Mouse (Mus musculus) olfactory bulb, adult 2 months (tissue): ENCODE data around the gene Med26. TPM values are rescaled to one million over a fixed set of nuclear protein-coding genes. Genes with fewer than 3 reads are reported as not detected.
A peak's percentile ranks its signal among the peaks of the same experiment; 100 is the strongest.

Source experiments
- H3K27ac ChIP-seq: fragments of 200-500 bp; 2 replicates; pipeline ENCODE4 v1.5.1; 2012; ENCODE audit warnings: low read depth, low read length; ENCODE audit not compliant: insufficient read depth
- H3K4me1 ChIP-seq: fragments of 200-500 bp; 2 replicates; pipeline ENCODE4 v1.6.1; 2012; ENCODE audit warnings: low read length; ENCODE audit not compliant: control insufficient read depth, insufficient read depth
- H3K4me3 ChIP-seq: fragments of 200-500 bp; 2 replicates; pipeline ENCODE4 v1.5.1; 2012; ENCODE audit warnings: mild to moderate bottlenecking, low read depth, low read length, moderate library complexity; ENCODE audit not compliant: insufficient read depth
- CTCF ChIP-seq: fragments of 200-500 bp; IDR thresholded peaks from 2 replicates; pipeline ENCODE4 v1.5.1; 2012; ENCODE audit warnings: low read depth, mild to moderate bottlenecking, low read length, moderate library complexity; ENCODE audit not compliant: insufficient read depth
- POLR2A ChIP-seq: fragments of 200-500 bp; IDR thresholded peaks from 2 replicates; pipeline ENCODE4 v1.6.1; 2012; ENCODE audit warnings: mild to moderate bottlenecking, low read depth, low read length, moderate library complexity; ENCODE audit not compliant: insufficient read depth
- WGBS: fragments of 180-500 bp; shearing (Covaris S2); methylation state at CpG from one replicate; pipeline ENCODE4 v1.1.7; 2018; 5-methylcytosine and 5-hydroxymethylcytosine counted together
- polyA plus RNA-seq: library from polyadenylated mRNA; stranded (reverse); fragments of >200 nt; gene quantifications from 2 replicates; pipeline ENCODE4 v1.2.4, GENCODE M21; 2012; ENCODE audit warnings: low replicate concordance; ENCODE audit not compliant: missing spikeins, insufficient read depth, insufficient read length

Gene Med26
- polyA plus RNA-seq, 1 experiment = not detected

GRCm38 (mm10) chr8:72555770-72556169, 7.7 kb upstream of the Med26 start:
- 44% methylated on average over 4 of the region's 4 CpGs for WGBS
- Histone ChIP-seq H3K27ac (no peak overlapping the region), H3K4me1 (0 out of 2 replicates have a peak, but pooled peaks cover 3% of the 10 kb centered on the region), H3K4me3 (no peak overlapping the region)
- TF ChIP-seq POLR2A (no peak), CTCF (no peak)

DNA sequence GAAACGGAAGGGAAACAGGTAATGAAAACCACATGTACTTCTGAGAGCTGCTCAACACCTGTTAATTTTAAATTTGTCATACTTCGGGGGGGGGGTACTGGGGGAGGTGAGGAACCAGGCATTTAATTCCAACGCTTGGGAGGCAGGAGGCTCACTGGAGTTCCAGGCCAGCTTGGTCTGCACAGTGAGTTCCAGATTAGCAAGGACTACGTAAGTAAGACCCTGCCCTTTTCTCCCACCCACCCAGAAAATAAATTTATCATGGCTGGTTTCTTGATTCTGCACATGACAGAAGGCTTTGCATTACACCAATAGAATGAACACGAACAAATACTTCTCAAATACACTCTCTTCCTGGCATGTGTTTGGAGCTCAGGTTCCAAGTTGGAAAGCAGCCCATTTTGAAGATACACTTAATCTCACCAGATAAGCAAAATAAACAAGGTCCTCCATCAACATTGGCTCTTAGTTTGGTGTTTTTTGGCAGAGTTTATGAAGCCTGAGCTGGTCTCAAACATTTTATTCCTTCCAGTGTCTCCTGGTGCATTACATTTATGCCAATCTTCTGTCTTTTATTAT, 1.3 kb upstream of the Med26 start:
- WGBS = 6% methylated on average over 5 of the region's 5 CpGs
- H3K27ac ChIP-seq = no peak overlapping the region
- no peak for TF ChIP-seq CTCF
- TF ChIP-seq POLR2A = no peak
- no peaks in the 10 kb centered on the region; the same call in 1 of the 2 replicates for H3K4me1 ChIP-seq
- peak overlapping the region; percentile 92 for H3K4me3 ChIP-seq

DNA sequence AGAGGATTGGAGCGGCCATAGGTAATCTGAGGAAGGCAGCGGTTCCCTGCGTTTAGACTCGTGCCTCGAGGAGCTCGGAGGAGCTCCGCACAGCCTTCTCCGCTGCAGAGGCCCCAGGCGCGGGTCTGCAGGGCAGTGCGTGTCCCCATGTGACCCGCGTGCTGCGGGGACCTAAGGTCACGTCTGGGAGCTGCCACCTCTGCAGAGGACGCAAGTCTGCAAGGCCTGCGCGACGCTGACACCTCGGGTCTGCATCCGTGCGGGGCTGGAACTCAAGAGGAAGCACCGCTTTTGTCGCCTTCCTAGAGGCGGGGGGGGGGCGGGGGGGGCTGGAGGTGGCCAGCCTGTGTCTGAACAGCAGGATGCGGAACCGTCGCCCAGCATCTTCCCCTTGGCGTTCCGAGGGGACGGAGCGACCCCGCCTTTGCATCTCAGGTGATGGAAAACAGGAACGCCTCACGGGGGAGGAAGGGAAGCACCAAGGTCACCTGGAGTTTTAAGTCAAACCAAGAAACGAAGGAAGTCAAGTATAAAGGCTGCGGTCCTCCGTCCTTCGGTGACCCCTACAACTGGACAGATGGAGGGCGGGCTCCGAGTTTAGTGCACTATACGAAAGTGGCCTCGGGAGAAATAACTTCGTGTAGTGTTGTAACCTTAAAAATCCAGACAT, 709 bp upstream of the Med26 start:
- no peaks in the 10 kb centered on the region; the same call in 1 of the 2 replicates for H3K4me1 ChIP-seq
- TF ChIP-seq CTCF (no peak), POLR2A (no peak)
- peak overlapping the region; percentile 28 for H3K27ac ChIP-seq
- peak overlapping the region; percentile 92 for H3K4me3 ChIP-seq
- under 1% methylated on average over 45 of the region's 45 CpGs for WGBS

DNA sequence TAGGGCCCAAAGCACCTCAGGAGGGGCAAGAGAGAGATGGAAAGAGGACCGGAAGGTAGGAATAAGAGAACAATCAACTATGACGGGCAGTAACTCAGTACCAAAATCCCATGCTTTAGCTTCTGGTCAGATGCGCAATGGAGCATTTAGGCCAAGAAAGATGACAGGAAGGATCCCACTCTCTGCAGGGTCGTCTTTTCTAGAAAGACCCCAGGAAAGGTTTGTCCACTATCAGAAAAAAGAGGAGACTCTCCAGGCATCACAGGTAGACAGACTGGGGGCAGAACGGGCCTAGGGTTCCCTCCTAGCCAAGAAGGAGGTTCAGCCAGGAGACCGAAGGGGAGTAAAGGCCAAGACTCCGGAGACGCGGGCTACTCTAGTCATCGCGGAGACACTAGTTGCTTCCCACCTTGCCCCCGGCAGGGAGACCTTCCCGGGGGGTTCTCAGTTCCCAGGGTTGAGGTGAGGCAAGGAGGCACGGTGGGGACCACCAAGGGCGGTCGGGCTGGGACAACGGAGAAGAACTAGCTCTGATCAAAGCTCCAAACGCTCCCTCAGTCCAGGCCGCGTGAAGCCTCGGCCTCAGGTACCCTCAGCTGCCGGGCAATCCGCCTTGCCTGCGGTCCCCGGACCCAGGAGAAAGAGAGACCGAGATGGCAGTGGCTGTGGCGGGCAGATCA, 808 bp downstream of the Med26 start:
- Histone ChIP-seq H3K4me1 (no peaks in the 10 kb centered on the region; the same call in 1 of the 2 replicates), H3K4me3 (peak overlapping the region; percentile 92), H3K27ac (no peak overlapping the region)
- TF ChIP-seq POLR2A (no peak), CTCF (no peak)
- WGBS = under 1% methylated on average over 27 of the region's 27 CpGs

- Histone ChIP-seq H3K27ac (no peak overlapping the region), H3K4me3 (no peak overlapping the region), H3K4me1 (no peaks in the 10 kb centered on the region)
- TF ChIP-seq CTCF (no peak), POLR2A (no peak)
These were observed 8.8 kb downstream of the Med26 start for GRCm38 (mm10) chr8:72539234-72539633.

GRCm38 (mm10) chr8:72534888-72535287, 13.2 kb downstream of the Med26 start:
- 88% methylated on average over 3 of the region's 3 CpGs for WGBS
- TF ChIP-seq CTCF (no peak), POLR2A (no peak)
- no peak overlapping the region for H3K4me3 ChIP-seq

DNA sequence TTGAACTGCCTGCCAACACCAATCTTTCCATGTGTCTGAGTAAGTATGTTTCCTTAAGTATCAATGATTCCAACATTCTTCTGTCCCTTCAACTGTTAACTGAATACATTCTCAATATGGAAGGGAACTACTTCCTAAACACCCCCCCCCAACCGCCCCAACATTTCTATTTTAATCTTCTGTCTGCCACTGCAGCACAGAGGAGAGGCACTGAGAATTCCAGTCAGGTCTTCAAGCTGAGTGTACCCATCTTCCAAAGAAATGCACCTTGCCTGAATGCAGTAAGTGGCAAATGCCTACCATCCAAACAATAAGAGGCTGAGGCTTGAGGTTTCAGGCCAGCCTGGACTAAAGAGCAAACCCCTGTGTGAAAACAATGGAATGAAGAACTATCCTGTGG, 16.0 kb downstream of the Med26 start:
- H3K4me3 ChIP-seq = no peak overlapping the region
- no peak for TF ChIP-seq CTCF
- TF ChIP-seq POLR2A = no peak
- H3K4me1 ChIP-seq = no peaks in the 10 kb centered on the region
- no peak overlapping the region for H3K27ac ChIP-seq
- WGBS = 71% methylated on average over 1 of the region's 1 CpGs

More at GRCm38 (mm10) chr8:72534888-72535287, 13.2 kb downstream of the Med26 start:
- H3K27ac ChIP-seq = no peak overlapping the region
- H3K4me1 ChIP-seq = no peaks in the 10 kb centered on the region

DNA sequence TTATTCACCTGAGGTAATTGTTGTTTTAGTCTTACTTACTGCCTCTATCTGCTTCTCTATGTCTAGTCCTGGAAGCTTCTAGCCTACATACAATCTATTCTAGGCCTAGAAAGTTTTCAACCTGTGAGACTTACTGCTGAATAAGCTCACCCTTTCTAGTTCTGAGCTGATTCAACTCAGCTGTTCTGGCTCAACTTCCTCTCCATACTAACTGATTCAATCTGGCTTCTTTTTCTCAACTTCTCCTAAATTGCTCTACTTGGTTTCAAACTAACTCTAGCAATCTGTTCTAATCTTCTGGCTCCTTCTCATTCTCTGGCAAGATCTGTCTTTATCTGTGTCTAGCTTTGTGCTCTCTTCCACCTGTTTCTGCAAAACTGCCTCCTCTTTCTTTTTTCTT, 26.2 kb downstream of the Med26 start:
- H3K27ac ChIP-seq = no peak overlapping the region
- TF ChIP-seq CTCF (no peak), POLR2A (no peak)

DNA sequence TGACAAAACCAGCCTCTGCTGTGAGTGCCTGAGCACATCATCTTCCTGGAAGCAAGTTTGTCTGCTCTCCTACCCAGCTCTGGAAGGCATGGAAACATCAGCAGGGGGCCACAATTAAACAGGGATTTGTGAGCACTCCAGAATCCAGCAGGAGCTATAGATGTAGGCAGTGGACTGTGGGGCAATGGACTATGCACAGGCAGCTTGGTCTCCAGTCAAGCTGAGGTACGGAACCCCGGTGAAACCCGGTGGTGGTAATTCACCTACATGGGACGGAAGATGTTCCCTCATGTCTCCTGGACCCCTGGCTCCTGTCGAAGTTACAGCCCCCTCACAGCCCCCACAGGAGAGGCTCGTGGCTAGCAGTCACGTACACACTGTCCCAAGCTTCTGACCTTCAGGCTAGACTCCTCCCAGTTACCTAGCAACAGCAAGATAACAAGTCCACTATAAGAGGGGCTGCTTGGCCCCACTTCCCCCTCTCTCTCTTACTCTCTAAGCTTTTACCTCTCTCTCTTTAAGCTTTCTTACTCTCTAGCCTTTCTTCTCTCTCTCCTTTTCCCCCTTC, 30.6 kb downstream of the Med26 start:
- Histone ChIP-seq H3K4me1 (0 out of 2 replicates have a peak, but pooled peaks cover 3% of the 10 kb centered on the region), H3K4me3 (no peak overlapping the region), H3K27ac (no peak overlapping the region)
- 72% methylated on average over 7 of the region's 7 CpGs for WGBS
- no peak for TF ChIP-seq POLR2A

More for the DNA sequence above, 26.2 kb downstream of the Med26 start:
- Histone ChIP-seq H3K4me3 (no peak overlapping the region), H3K4me1 (0 out of 2 replicates have a peak, but pooled peaks cover 3% of the 10 kb centered on the region)
